Mouse (Mus musculus): ENCODE measurements around the gene Prnd.

Prnd gene

GRCm38 (mm10) chr2:131940506-131940905 lies 10.2 kb upstream of the Prnd start:
- no peak for DNase-seq

GRCm38 (mm10) chr2:131941501-131941900 lies 9.2 kb upstream of the Prnd start:
- no peak for DNase-seq

- DNase-seq: no peak
These were observed 6.3 kb upstream of the Prnd start for GRCm38 (mm10) chr2:131944370-131944769.

- no peak for DNase-seq
These were observed 5.4 kb upstream of the Prnd start for GRCm38 (mm10) chr2:131945225-131945624.

GRCm38 (mm10) chr2:131945765-131946164 lies 4.9 kb upstream of the Prnd start:
- DNase-seq: no peak

- no peak for DNase-seq
These were observed 4.3 kb upstream of the Prnd start for GRCm38 (mm10) chr2:131946351-131946750.

- no peak for DNase-seq
These were observed 2.5 kb upstream of the Prnd start for GRCm38 (mm10) chr2:131948156-131948555.

GRCm38 (mm10) chr2:131948916-131949639 lies 1.6 kb upstream of the Prnd start:
- no peak for DNase-seq

GRCm38 (mm10) chr2:131949767-131950597 lies 679 bp upstream of the Prnd start:
- DNase-seq: peak; percentile 72

- no peak for DNase-seq
These were observed 1.8 kb downstream of the Prnd start for GRCm38 (mm10) chr2:131952456-131952855.

- no peak for DNase-seq
These were observed 2.4 kb downstream of the Prnd start for GRCm38 (mm10) chr2:131952961-131953538.

GRCm38 (mm10) chr2:131953711-131954110 lies 3.0 kb downstream of the Prnd start:
- no peak for DNase-seq

- no peak for DNase-seq
These were observed 4.2 kb downstream of the Prnd start for GRCm38 (mm10) chr2:131954835-131955234.

- DNase-seq: peak; percentile 46
These were observed 4.6 kb downstream of the Prnd start for GRCm38 (mm10) chr2:131955264-131955663.

- DNase-seq: no peak
These were observed 5.9 kb downstream of the Prnd start for GRCm38 (mm10) chr2:131956336-131957256.

- peak; percentile 56 for DNase-seq
These were observed 7.1 kb downstream of the Prnd start for GRCm38 (mm10) chr2:131957731-131958222.

- DNase-seq: no peak
These were observed 11.0 kb downstream of the Prnd start for GRCm38 (mm10) chr2:131961671-131962070.

GRCm38 (mm10) chr2:131970597-131970996 lies 19.9 kb downstream of the Prnd start:
- no peak for DNase-seq

- DNase-seq: no peak
These were observed 20.4 kb downstream of the Prnd start for GRCm38 (mm10) chr2:131971098-131971497.

- no peak for DNase-seq
These were observed 26.0 kb downstream of the Prnd start for GRCm38 (mm10) chr2:131976663-131977062.

- peak; percentile 75 for DNase-seq
These were observed 30.2 kb downstream of the Prnd start for GRCm38 (mm10) chr2:131980866-131981265.

GRCm38 (mm10) chr2:131982546-131983196 lies 32.0 kb downstream of the Prnd start:
- peak; percentile 75 for DNase-seq
